Mouse (Mus musculus) gastrocnemius, adult 8-10 months (tissue): ENCODE measurements around the gene Ogdhl. TPM values are rescaled to one million over a fixed set of nuclear protein-coding genes. Genes with fewer than 3 reads are reported as not detected.

Experiments
- DNase-seq, 2 experiments: peaks; one replicate each; pipeline ENCODE4 v3.0.0; 2022; ENCODE audit warnings: low spot score in 2 of 2
- total RNA-seq, 4 experiments: library from RNA; stranded (reverse); gene quantifications; 2 replicates each; pipeline ENCODE4 v1.2.4; 2022

The Ogdhl gene
- total RNA-seq, 4 experiments from 2014 or later: 0.34 to 0.75 (median 0.45) TPM

DNA sequence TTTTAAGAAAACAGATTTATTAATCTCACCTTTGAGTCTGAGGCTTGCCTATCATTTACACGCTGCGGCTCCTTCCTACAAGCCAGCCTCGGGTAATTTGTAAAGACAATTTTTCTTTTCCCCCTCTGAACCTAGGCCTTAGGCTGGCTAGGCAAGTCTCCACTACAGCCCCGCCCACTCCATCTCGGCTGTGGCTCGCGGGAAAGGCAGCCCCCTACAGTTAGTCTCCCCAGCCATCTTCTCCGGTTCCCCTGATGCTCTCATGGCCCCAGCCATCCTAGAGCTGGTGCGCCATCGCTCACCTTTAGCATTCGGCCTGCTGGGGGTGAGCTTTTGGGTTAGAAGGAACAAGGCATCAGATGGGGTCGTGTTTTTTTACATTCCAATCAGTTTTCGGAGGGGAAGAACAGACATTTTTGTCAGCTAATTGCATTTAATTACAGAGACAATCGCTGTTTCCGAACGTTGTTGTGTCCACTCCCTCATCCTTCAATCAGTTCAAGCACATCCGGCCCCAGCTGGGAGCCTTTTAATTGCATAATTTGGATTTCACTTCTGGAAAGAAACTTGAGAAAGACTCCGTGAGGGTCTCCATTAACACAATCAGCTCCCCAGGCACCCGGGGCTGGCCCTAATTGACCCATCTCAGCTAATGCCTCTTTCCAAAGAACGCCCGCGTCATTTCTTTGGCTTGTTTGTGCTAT lies 57.7 kb downstream of the Ogdhl start:
- DNase-seq: no peak

- no peak for DNase-seq
These were observed 58.3 kb downstream of the Ogdhl start for GRCm38 (mm10) chr14:32380099-32380480.

DNA sequence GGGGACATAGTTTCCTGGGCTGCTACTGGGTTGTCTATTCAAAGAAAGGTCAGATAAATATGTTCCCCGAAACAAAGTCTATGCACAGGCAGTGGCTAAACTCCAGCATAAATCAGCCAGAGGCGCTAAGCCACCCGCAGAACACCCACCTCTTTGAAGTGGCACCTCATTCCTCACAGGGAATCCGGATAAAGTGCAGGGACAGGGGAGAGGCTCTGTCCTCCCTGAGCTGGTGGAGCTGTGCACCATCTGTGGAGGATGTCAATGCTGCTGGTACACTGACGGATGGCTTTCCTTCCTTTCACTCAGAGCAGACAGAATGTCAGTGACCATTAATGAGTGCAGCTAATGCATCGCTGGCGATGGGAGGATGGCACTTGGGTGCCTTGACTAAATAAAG lies 59.2 kb downstream of the Ogdhl start:
- no peak for DNase-seq

GRCm38 (mm10) chr14:32381619-32382018 lies 59.8 kb downstream of the Ogdhl start:
- no peak for DNase-seq

- DNase-seq: no peak
These were observed 66.4 kb downstream of the Ogdhl start, which contains the start of gene 1700024G13Rik for GRCm38 (mm10) chr14:32388196-32388595. Gene 1700024G13Rik (minus strand): TSS chr14:32388391.

Other genes starting within 250 kb of the Ogdhl start
- 10 to 100 TPM; 17.7 to 24.5 (median 19.4) TPM for gene Oxnad1, start 236.6 kb upstream of the Ogdhl start, total RNA-seq
- 100 to 1,000 TPM; 122 to 147 (median 130) TPM for gene Dph3, start 236.3 kb upstream of the Ogdhl start, total RNA-seq
- gene Msmb, start 180.0 kb upstream of the Ogdhl start, total RNA-seq: not detected
- 10 to 100 TPM; 56.3 to 83.2 (median 68.9) TPM for gene Ncoa4, start 162.2 kb upstream of the Ogdhl start, total RNA-seq
- 100 to 1,000 TPM; 183 to 225 (median 215) TPM for gene Timm23, start 120.1 kb upstream of the Ogdhl start, total RNA-seq
- gene Parg, start 120.1 kb upstream of the Ogdhl start, total RNA-seq: 10 to 100 TPM; 16.4 to 20.8 (median 18.5) TPM
- gene 1700024G13Rik, start 66.4 kb downstream of the Ogdhl start, total RNA-seq: not detected
- not detected for gene Slc18a3, start 142.8 kb downstream of the Ogdhl start, total RNA-seq
- gene Chat, start 144.0 kb downstream of the Ogdhl start, total RNA-seq: not detected
- gene Ercc6, start 191.5 kb downstream of the Ogdhl start, total RNA-seq: 1 to 10 TPM; 3.2 to 6.4 (median 4.6) TPM